Mouse (Mus musculus): ENCODE data around the gene Vmn1r115.
"Not testable (repeated sequence)": the region's sequence is repeated elsewhere in the genome, so short reads cannot be mapped to it uniquely, and the experiment has no call there.

The Vmn1r115 gene

DNA sequence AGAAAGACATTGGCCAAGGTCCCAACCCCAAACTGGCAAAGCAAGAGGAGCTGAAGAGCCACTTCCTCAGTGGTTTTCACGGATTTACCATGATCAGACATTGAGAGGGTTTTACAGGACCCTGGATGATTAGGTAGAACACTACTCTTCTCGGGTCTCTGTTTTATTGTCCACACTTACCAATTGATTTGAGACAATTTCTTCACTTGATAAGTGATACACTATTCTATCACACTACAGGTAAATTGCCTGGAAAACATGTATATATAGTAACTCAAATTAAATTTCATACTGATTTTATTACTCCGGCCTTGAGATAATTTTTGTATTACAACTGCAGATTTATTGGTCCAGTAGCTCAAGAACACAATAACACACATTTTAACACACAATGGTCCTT is at the start of gene Vmn1r115:
Gene Vmn1r115, minus strand, starts transcription at position 101 of the 400 bp plus-strand sequence.
- not testable (repeated sequence) for DNase-seq

DNA sequence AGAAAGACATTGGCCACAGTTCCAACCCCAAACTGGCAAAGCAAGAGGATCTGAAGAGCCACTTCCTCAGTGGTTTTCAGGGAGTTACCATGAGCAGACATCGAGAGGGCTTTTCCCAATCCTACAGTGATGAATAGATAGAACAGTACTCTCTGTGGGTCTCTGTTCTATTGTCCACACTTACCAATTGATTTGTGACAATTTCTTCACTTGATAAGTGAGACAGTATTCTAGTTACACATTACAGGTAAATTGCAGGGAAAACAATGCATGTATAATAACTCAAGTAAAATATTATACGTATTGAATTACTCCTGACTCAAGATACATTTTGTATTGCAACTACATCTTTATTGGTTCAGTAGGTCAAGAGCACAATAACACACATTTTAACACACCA is 39.2 kb upstream of the Vmn1r115 start, which contains the start of gene Vmn1r117:
Gene Vmn1r117, minus strand, starts transcription at position 101 of the 400 bp plus-strand sequence.
- not testable (repeated sequence) for DNase-seq

GRCm38 (mm10) chr7:20871956-20872355 is 27.2 kb upstream of the Vmn1r115 start, which contains the start of gene Vmn1r116:
TSS of gene Vmn1r116 (plus strand) at chr7:20872256.
- DNase-seq, result not testable (repeated sequence)

DNA sequence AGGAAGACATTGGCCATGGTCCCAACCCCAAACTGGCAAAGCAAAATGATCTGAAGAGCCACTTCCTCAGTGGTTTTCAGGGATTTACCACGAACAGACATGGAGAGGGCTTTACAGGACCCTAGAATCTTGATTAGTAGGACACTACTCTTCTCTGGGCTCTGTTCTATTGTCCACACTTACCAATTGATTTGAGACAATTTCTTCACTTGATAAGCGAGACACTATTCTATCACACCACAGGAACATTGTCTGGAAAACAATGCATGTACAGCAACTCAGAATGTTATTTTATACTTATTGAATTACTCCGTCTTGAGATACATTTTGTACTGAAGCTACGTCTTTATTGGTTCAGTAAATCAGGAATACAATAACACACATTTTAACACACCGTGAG is 32.7 kb downstream of the Vmn1r115 start, which contains the start of gene Vmn1r114:
Gene Vmn1r114, minus strand, starts transcription at position 101 of the 400 bp plus-strand sequence.
- DNase-seq, result not testable (repeated sequence)

Data from embryo, embryonic 11 days (tissue).